Mouse (Mus musculus) lung, postnatal 25 days (tissue): ENCODE measurements around the gene Mettl8.

Experiments used
- DNase-seq: peaks from one replicate; pipeline ENCODE4 v3.0.0; 2022; ENCODE audit warnings: low spot score

Gene Mettl8

GRCm38 (mm10) chr2:71055300-71056114 lies at the start of gene Mettl8, which contains the start of gene Dcaf17:
Gene Mettl8 (minus strand): TSS chr2:71055583.
Gene Dcaf17 (plus strand): TSS chr2:71055328.
- DNase-seq: peak; percentile 94

DNA sequence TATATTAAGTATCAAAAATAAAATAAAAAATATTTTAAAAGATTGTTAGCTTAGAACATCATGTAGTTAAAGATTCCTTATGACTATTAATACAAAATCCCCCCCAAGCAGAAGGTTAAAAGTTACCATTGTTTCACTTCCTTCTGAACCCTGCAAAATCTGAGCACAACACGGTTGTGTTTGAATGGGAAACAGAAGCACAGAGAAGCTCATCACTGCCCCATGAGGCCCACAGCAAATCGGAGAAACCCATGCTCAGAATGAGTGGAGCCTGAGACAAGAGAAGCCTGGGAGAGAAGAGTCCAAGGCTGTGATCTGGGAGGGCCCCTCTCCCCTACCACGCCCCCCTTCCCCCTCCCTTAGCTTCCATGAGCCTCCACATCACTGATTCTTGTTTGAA lies 49.3 kb upstream of the Mettl8 start:
- no peak for DNase-seq

GRCm38 (mm10) chr2:71103292-71103680 lies 47.9 kb upstream of the Mettl8 start:
- no peak for DNase-seq

DNA sequence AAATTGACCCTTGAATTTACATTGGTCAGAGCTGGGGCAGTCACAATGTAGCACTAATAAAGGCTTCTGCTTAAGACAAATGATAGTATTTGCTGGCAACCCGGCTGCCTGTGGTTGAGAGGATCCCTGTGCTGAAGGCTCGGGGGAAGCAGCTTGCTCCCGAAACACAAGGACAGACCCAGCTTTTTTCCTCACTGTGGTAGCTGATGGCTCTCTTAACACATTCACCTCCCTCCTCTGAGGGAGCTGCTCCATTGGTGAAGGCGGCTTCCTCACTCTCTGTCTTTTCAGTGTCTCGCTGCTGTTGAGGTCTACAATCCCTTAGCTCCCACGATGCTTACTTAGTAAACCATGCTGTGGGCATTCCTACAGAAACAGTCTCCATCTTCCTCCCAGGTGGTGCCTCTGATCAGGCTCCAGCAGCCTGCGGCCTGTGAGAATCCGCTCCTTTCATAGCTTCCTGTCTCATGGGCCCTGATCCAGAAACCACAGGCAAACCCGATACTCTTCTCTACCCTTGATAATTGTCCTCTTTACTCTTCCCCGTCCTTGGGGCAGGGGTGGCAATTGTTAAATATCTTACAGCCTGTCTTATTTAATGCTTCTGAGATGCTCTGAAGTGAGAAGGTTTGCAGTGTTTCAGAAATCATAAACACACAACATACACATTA lies 47.4 kb upstream of the Mettl8 start:
- no peak for DNase-seq

DNA sequence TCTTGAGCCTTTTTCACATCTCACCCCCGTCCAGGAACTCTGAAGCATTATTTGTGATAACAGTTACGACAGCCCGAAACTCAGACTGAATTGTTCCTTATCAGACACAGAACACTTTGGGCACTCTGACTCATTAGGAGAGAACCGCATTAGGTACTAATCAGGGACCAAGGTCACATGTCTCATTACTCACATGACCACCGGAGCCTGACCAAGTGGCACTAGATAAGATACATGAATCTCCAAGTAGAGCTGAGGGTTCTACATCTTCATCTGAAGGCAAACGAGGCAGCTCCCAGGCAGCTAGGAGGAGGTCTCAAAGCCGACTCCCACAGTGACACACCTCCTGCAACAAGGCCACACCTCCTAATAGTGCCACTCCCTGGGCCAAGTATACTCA lies 40.8 kb upstream of the Mettl8 start:
- DNase-seq: no peak

- DNase-seq: no peak
These were observed 35.5 kb upstream of the Mettl8 start for GRCm38 (mm10) chr2:71090660-71091445.

DNA sequence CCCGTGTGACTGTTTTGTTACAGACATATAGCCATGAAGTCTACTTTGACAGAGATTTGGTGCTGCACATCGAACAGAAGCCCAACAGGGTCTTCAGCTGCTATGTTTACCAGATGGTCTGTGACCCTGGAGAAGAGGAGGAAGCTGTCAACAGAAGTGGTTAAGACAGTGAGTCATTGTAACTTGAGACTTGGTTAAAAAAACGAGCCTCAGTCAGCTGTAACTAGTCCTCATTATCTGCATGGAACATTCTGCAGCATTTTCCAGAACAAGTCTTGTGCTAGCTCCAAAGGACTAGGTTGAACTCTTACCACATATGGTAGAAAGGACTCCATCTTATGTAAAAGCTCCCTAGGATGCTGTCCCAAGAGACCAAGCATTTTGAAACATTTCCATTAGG lies 34.4 kb upstream of the Mettl8 start:
- no peak for DNase-seq

- no peak for DNase-seq
These were observed 28.2 kb upstream of the Mettl8 start for GRCm38 (mm10) chr2:71083454-71084193.

DNA sequence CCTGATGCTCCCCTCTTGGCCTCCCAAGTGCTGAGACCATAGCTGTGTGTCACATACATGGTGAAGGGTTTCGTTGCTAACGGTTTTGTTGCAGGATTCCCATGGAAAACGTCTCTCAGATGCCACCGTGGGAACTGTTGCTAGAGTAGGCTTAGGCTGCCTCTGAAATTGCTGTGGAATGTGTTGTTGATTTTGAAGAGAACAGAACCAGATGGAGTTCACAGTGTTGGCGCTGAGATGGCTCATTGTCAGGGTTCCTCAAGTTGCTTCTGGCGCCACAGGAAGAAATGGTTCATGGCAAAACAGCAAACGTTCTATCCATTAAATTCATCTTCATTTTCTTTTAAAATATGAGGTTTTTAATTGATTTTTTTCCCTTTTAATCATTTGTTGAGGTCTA lies 27.0 kb upstream of the Mettl8 start:
- DNase-seq: no peak

DNA sequence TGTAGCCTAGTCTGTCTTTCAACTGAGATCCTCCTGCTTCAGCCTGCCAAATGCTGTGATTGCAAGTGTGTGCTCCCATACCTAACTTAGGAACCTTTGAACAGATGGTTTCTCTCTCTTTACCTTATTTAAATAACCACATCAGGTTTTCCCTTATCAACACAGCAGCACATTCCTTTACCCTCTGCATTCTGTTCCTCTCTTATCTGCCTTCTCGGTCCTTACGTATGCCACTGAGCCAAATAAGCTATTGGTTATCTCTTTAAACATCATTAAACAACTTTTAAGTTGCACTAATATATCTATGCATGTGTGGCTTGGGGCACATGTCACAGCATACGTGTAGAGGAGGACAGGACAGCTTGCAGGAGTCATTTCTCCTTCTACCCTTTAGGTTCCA lies 18.4 kb upstream of the Mettl8 start:
- no peak for DNase-seq

- DNase-seq: no peak
These were observed 17.9 kb upstream of the Mettl8 start for GRCm38 (mm10) chr2:71073330-71073729.

DNA sequence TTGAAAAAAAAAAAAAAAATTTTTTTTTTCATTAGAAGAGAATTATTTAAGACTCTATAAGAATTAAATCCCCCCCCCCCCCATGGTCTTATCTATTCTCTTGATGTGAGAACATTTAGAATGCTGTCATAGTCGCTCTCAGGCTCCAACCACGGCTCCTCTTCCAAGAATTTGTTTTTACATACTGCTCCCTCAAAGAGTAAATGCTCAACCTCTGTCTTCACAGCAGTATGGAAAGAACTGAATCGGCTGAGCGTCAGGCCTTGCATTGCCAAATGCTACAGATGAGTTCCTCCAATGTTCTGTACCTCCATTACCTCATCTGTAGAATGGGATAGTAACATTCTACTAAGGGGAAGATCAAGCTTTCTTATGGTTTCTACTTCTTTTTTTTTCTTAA lies 16.2 kb upstream of the Mettl8 start:
- no peak for DNase-seq

DNA sequence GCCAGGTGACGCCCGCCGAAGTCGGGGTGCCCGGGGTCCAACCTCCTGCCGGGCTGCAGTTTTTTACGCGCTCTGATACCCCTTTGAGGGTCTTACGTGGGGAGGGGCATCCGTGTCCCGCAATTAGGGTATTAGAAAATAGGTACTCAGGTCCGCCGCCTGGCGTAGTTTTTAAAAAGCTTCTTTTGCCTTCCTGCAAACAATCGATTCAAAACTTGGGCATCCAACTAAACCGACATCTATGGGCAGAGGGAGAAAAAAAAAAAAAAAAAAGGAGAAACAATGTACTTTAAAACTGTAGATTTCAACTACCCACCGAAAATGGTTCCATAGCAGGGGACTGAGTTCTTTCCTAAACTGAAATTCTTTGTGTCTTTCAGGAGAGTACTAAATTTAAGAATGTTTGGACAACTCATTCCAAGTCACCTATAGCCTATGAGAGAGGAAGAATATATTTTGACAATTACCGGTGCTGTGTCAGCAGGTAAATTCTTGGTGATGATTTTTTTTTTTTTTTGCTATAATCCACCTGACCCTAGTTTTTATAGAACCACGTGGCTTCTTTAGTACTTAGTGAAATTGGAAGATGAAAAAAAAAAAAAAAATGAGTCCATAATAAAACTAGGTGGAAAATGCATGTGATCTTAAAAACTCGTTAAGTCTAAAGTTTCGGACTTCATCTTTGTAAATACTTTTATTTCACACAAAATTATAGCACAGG lies 892 bp upstream of the Mettl8 start:
- no peak for DNase-seq

- DNase-seq: no peak
These were observed 667 bp downstream of the Mettl8 start for GRCm38 (mm10) chr2:71054716-71055115.

GRCm38 (mm10) chr2:71050511-71050910 lies 4.9 kb downstream of the Mettl8 start:
- DNase-seq: no peak

GRCm38 (mm10) chr2:71048896-71049295 lies 6.5 kb downstream of the Mettl8 start:
- DNase-seq: no peak

DNA sequence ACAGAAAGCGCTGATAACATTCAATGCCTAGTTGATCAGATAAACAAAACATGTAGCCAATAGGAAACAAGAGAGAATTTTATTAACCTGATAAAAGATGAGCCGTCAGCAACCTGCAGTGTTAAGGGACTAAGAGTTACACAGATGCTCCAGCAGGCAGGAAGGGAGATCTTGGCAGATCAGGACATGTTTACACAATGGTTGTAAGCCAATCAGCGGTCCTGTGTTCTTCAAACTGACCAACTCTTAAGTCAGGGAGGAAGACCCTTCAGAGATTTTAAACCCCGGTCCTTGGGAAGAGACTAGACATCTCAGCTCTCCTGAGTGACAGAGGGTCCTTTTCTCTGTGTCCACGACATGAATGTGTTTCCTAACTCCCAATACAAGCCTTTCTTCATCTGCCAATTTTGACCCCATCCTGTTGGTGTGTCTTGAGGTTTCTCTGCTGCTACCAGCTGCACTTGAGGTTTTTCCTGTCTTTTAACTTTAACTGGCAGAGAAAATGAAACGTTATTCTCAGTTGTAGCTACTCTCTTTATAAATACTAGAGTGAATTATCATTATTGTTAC lies 8.5 kb downstream of the Mettl8 start:
- DNase-seq: no peak

DNA sequence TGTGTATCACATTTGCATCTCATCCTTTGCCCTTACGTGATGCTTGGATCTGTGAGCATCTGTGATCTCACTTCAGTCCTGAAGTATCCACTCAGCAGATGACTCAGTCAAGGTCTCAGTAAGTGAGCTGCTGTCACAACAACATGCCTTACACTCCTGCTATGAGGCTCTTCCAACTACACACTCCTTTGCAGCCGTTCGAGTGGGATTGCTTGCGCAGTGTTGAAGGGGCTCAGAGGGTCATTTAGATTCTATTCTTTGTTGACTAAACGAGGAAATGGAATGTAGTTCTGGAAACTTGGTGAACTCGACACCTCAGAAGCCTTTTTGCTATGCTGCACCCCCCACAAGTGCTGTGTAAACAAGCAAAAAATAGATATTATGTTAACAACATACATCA lies 9.2 kb downstream of the Mettl8 start:
- DNase-seq: peak; percentile 68

DNA sequence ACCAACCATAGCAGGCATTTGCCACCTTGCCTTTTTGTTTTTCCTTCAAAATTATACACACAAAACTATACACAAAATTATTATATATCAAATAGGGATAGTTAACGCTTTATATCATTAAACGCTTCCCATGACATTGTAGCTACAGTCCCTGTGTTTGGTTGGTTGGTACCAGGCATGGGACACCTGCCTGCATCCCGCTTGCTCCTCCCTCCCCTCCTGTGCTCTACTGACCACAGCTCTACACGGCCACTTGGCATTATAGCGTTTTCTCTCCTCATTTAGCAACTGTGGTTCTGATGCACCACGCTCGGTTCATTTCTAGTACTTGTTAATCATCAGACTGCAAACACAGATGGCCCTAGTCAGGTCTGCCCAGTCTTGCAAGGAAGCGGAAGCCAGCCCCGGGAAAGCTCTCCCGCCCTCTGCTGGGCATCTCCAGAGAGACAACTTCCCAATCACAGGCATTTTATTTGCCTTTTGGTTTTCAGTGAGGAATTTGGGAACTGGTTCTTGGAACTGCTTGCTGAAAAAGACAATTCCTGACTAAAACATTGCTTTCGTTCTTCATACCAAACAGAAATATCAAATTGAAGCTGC lies 15.8 kb downstream of the Mettl8 start:
- DNase-seq: peak; percentile 80

DNA sequence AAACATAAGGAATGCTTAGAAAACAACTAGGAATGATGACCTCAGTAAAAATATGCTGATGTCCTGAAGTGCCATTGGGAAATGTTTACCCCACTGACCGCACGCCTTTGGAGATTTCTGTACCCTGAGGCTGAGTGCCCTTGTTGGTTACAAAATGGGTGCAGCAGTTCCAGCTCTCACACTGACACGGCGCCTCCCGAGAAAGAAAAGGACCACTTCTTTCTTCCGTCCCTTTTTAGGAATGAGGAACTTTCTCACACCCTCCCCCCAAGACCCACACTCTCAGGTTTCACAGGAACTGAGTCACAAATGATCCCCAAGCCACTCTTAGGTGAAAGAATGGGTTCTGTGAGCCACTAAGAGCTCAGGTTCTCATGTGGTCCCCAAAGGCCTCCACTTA lies 17.9 kb downstream of the Mettl8 start:
- peak; percentile 69 for DNase-seq

- no peak for DNase-seq
These were observed 21.4 kb downstream of the Mettl8 start for GRCm38 (mm10) chr2:71033987-71034386.
